Mouse (Mus musculus): ENCODE results near the gene 1700025G04Rik.

GRCm38 (mm10) chr1:151926141-151926540, 163.8 kb downstream of the 1700025G04Rik start:
- TF ChIP-seq CTCF (IDR thresholded peaks at IDR 0.05; ENCODE audit: low read depth, low read length) (no peak), GATA1 (IDR thresholded peaks at IDR 0.05; ENCODE audit: borderline replicate concordance, low read length) (no peak)

Measured in G1E (cell line).